Mouse (Mus musculus) liver, postnatal 0 days (tissue): Measurements from ENCODE around the gene Adam12. TPM values are rescaled to one million over a fixed set of nuclear protein-coding genes. Genes with fewer than 3 reads are reported as not detected.

Experiments used
- ATAC-seq: fragments of 200-750 bp; cut with Nextera tagmentation; 2 replicates; pipeline ENCODE4 v1.8.0; 2017; ENCODE audit warnings: mild to moderate bottlenecking, moderate library complexity
- DNase-seq: peaks from one replicate; pipeline ENCODE4 v3.0.0-alpha.2; 2016
- H3K27ac ChIP-seq: fragments of 300-500 bp; sonication (generic); 2 replicates; pipeline ENCODE4 v1.5.1; 2014; ENCODE audit warnings: antibody characterized with exemption, moderate library complexity, mild to moderate bottlenecking, low read depth
- H3K27me3 ChIP-seq: fragments of 300-500 bp; sonication (generic); 2 replicates; pipeline ENCODE4 v1.6.1; 2014; ENCODE audit warnings: low read length, control low read depth, mixed read lengths; ENCODE audit not compliant: insufficient read depth
- H3K36me3 ChIP-seq: fragments of 300-500 bp; sonication (generic); replicated peaks from 2 replicates; pipeline ENCODE4 v1.6.1; 2014; ENCODE audit warnings: mild to moderate bottlenecking, control low read depth, low read length, moderate library complexity, mixed read lengths; ENCODE audit not compliant: insufficient read depth
- H3K4me1 ChIP-seq: fragments of 300-500 bp; sonication (generic); 2 replicates; pipeline ENCODE4 v1.6.1; 2014; ENCODE audit warnings: antibody characterized with exemption, mild to moderate bottlenecking, control low read depth; ENCODE audit not compliant: insufficient read depth
- H3K4me2 ChIP-seq: fragments of 300-500 bp; sonication (generic); 2 replicates; pipeline ENCODE4 v1.6.1; 2014; ENCODE audit warnings: low read depth, mild to moderate bottlenecking, low read length, moderate library complexity, mixed read lengths
- H3K4me3 ChIP-seq: fragments of 300-500 bp; sonication (generic); 2 replicates; pipeline ENCODE4 v1.5.1; 2014; ENCODE audit warnings: low read depth, low read length
- H3K9ac ChIP-seq: fragments of 300-500 bp; sonication (generic); replicated peaks from 2 replicates; pipeline ENCODE4 v1.6.1; 2014; ENCODE audit warnings: mild to moderate bottlenecking, moderate library complexity
- H3K9me3 ChIP-seq: fragments of 300-500 bp; sonication (generic); 2 replicates; pipeline ENCODE4 v1.6.1; 2016; ENCODE audit warnings: mild to moderate bottlenecking, control low read depth, low read length, mixed read lengths
- CTCF ChIP-seq: sonication (generic); IDR thresholded peaks from 2 replicates; pipeline ENCODE4 v1.5.1; 2016; ENCODE audit warnings: antibody characterized with exemption, low read depth
- EP300 ChIP-seq: IDR thresholded peaks from 2 replicates; pipeline ENCODE4 v1.6.1; 2016; ENCODE audit warnings: antibody characterized with exemption, low read depth, mild to moderate bottlenecking
- WGBS: fragments of 180-500 bp; shearing (Covaris S2); extraction: QIAGEN DNeasy Blood & Tissue Kit; methylation state at CpG from one replicate; pipeline ENCODE4 v1.1.7; 2014; ENCODE audit not compliant: insufficient replicate concordance; 5-methylcytosine and 5-hydroxymethylcytosine counted together
- polyA plus RNA-seq: library from polyadenylated mRNA; unstranded; fragments of >200 nt; fragmentation: Nextera tagmentation; extraction: Ambion mirVana; gene quantifications from 2 replicates; pipeline ENCODE4 v1.2.1, GENCODE M21; 2015

Adam12 gene
- polyA plus RNA-seq, 1 experiment from 2014 or later: 0.93 TPM

DNA sequence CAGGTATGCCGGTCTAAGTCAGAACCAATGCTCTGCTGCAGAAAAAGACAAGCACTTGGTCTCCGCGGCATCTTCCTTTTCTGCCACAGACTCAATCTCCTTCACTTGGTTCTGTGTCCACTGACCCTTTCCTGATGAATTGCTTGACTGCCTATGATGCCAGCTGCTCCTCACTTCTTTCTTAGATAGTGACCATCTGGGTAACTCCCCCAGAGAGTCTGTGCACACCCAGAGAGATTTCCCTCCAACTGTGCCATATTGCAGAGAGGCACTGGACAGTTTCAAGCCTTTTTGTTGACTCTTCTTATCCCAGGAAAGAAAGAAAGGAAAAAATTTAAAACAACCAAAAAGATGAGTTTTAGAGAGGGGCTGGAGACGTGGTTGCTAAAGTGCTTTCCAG lies 310.7 kb downstream of the Adam12 start:
- Histone ChIP-seq H3K9me3 (no peaks in the 10 kb centered on the region), H3K27me3 (no peaks in the 10 kb centered on the region), H3K27ac (no peak overlapping the region), H3K9ac (no peak overlapping the region), H3K4me1 (no peaks in the 10 kb centered on the region), H3K4me3 (no peak overlapping the region), H3K36me3 (no peaks in the 10 kb centered on the region), H3K4me2 (no peak overlapping the region)
- ATAC-seq (no peak), DNase-seq (no peak)
- TF ChIP-seq CTCF (no peak), EP300 (no peak)
- 81% methylated on average over 4 of the region's 4 CpGs for WGBS

DNA sequence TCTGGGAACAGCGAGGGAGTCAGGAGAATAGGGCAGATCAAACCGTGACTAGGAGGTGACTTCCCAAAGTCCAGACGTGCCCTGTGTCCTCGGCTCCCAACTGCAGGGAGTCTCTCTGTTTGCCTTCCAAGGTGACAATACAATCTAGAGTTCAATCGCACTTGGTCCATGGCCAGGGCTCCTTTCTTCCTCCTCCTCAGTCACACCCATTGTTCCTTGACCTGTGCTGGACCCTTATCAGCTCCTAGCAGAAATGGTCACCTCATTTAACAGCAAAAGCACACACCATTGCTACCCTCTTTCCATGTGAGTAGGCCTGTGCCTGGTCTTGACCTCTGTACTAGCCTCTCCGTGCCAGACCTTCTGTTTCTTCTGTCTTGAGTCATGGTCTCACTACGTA lies 311.2 kb downstream of the Adam12 start:
- TF ChIP-seq CTCF (no peak), EP300 (no peak)
- 59% methylated on average over 7 of the region's 7 CpGs for WGBS
- H3K27me3 ChIP-seq: no peaks in the 10 kb centered on the region
- H3K4me1 ChIP-seq: no peaks in the 10 kb centered on the region
- ATAC-seq (no peak), DNase-seq (no peak)
- H3K27ac ChIP-seq: no peak overlapping the region
- H3K36me3 ChIP-seq: no peaks in the 10 kb centered on the region
- no peak overlapping the region for H3K4me3 ChIP-seq
- H3K9ac ChIP-seq: no peak overlapping the region
- no peaks in the 10 kb centered on the region for H3K9me3 ChIP-seq
- H3K4me2 ChIP-seq: no peak overlapping the region

DNA sequence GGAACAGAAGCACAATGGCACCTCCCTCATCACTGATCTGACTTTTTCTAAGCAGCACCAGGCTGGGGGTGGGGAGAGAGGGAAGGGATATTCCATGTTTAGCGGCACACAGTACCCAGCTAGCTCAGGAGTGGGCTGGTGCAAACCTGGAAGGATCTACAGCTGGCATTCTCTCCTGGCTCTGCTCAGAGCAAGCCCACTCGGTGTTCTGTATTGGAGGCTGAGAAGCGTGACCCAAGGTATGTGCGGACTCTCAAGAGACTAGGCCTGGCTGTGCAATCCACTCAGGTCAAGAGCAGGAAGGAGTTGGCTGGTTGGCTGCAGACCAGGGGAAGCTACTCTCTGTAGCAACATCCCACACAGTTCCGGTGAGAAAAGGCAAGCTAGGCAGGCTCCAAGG lies 312.0 kb downstream of the Adam12 start:
- no peak for ATAC-seq
- DNase-seq: no peak
- 75% methylated on average over 5 of the region's 5 CpGs for WGBS

DNA sequence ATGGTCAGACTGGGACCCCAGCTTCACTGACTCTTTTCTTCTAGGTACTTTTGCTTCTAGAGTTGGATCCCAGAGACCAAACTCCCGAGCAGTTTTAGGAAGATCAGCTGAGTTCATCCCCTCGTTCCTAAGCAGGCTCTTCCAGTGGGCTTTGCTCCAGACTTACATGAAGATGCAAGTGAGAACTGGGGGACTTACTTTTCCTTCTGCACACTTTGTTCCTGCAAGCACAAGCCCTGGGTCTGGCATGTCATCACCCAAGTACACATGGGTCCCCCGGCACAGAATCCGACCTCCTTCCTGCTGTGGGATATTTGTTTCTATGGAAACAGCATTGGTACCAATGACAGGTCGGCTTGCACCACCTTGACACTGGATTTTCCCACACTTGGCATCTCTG lies 312.6 kb downstream of the Adam12 start:
- H3K4me1 ChIP-seq: no peaks in the 10 kb centered on the region
- no peak overlapping the region for H3K27ac ChIP-seq
- TF ChIP-seq EP300: no peak
- no peak for TF ChIP-seq CTCF
- 64% methylated on average over 5 of the region's 5 CpGs for WGBS
- ATAC-seq: no peak
- H3K27me3 ChIP-seq: no peaks in the 10 kb centered on the region
- DNase-seq: no peak
- no peaks in the 10 kb centered on the region for H3K36me3 ChIP-seq
- no peak overlapping the region for H3K4me3 ChIP-seq
- H3K9me3 ChIP-seq: no peaks in the 10 kb centered on the region
- no peak overlapping the region for H3K9ac ChIP-seq
- no peak overlapping the region for H3K4me2 ChIP-seq

More for the DNA sequence above, 312.0 kb downstream of the Adam12 start:
- H3K9ac ChIP-seq: no peak overlapping the region
- no peaks in the 10 kb centered on the region for H3K9me3 ChIP-seq
- no peak overlapping the region for H3K27ac ChIP-seq
- H3K4me1 ChIP-seq: no peaks in the 10 kb centered on the region
- H3K4me2 ChIP-seq: no peak overlapping the region
- no peak for TF ChIP-seq CTCF
- no peaks in the 10 kb centered on the region for H3K36me3 ChIP-seq
- no peaks in the 10 kb centered on the region for H3K27me3 ChIP-seq
- H3K4me3 ChIP-seq: no peak overlapping the region

DNA sequence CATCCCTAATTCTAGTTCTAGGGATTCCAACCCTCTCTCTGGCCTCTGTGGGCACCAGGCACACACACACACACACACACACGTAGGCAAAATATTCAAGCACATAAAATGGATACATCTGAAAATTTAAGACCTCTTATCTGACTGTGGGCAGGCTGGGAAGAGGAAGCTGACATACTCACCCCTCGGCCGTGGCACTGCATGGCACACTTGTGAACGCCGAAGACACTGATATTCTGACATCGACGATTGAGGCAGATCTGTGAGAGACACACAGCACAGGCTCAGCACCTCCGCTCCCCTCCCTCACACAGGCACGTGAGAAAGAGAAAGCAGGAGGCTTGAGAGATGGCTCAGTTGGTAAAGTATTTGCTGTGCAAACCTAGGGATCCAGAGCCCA lies 315.7 kb downstream of the Adam12 start:
- H3K36me3 ChIP-seq: no peaks in the 10 kb centered on the region
- no peaks in the 10 kb centered on the region for H3K9me3 ChIP-seq
- H3K27ac ChIP-seq: no peak overlapping the region
- no peak overlapping the region for H3K4me3 ChIP-seq
- H3K4me1 ChIP-seq: no peaks in the 10 kb centered on the region
- TF ChIP-seq CTCF: no peak
- no peak for TF ChIP-seq EP300
- DNase-seq (no peak), ATAC-seq (no peak)
- H3K4me2 ChIP-seq: no peak overlapping the region
- H3K9ac ChIP-seq: no peak overlapping the region
- no peaks in the 10 kb centered on the region for H3K27me3 ChIP-seq
- 49% methylated on average over 9 of the region's 9 CpGs for WGBS

DNA sequence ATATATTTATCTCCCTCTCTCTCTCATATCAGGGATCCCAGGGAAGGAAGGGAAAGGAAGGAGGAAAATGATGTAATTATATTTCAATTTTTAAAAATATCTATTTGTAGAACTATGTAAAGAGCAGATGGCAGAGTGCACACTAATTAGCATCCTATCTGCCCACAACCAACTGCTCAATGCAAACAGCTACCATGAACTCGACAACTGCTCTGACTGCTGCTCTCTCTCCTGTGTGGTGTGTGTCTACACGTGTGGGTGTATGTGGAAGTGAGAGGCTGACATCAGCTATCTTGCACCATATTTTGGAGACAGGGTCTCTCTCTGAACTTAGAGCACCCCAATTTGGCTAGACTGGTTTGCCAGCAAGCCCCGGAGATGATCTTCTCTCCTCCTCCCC lies 320.1 kb downstream of the Adam12 start:
- H3K4me1 ChIP-seq: no peaks in the 10 kb centered on the region
- H3K4me2 ChIP-seq: no peak overlapping the region
- H3K9ac ChIP-seq: no peak overlapping the region
- no peaks in the 10 kb centered on the region for H3K27me3 ChIP-seq
- no peak for TF ChIP-seq EP300
- TF ChIP-seq CTCF: no peak
- ATAC-seq (no peak), DNase-seq (no peak)
- no peaks in the 10 kb centered on the region for H3K36me3 ChIP-seq
- H3K4me3 ChIP-seq: no peak overlapping the region
- 65% methylated on average over 3 of the region's 3 CpGs for WGBS
- no peak overlapping the region for H3K27ac ChIP-seq
- H3K9me3 ChIP-seq: no peaks in the 10 kb centered on the region

DNA sequence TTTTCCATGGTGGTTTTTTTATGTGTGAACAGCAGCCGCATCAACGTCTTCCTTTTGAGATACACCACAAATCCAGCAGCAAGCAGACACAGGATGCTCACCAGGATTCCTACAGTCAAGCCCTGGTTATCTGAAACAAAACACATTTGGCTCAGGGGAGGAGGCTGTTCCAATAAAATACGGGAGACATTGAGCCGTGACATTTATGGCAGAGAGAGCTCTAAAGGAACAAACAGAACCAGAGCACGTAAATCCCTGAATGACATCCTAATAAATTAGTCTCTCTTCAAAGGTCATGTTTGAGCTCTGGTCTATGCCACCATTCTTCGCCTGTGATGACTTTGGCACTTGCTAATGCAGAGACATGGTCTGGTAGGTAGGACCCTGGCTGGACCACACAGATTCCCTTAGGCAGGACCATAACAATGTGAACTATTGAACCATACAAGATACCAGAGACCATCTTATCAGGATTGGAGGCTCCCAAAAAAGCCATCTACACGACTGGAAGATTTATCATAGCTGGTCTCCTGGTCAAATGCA lies 322.0 kb downstream of the Adam12 start:
- Histone ChIP-seq H3K27me3 (no peaks in the 10 kb centered on the region), H3K9me3 (no peaks in the 10 kb centered on the region), H3K27ac (no peak overlapping the region), H3K36me3 (no peaks in the 10 kb centered on the region), H3K4me1 (no peaks in the 10 kb centered on the region), H3K9ac (no peak overlapping the region), H3K4me3 (no peak overlapping the region), H3K4me2 (no peak overlapping the region)
- 72% methylated on average over 7 of the region's 7 CpGs for WGBS
- no peak for DNase-seq
- ATAC-seq: no peak
- TF ChIP-seq EP300 (no peak), CTCF (no peak)
